Mouse (Mus musculus) stomach, postnatal 0 days (tissue): Measurements from ENCODE around the gene Lrrc45.
"Not testable (repeated sequence)": the region's sequence is repeated elsewhere in the genome, so short reads cannot be mapped to it uniquely, and the experiment has no call there.

Source experiments
- CTCF ChIP-seq: IDR thresholded peaks from 2 replicates; pipeline ENCODE4 v1.5.1; 2016; ENCODE audit warnings: antibody characterized with exemption, low read depth, mild to moderate bottlenecking, moderate library complexity
- EP300 ChIP-seq: optimal IDR thresholded peaks from 2 replicates; pipeline ENCODE3; 2016; ENCODE audit warnings: antibody characterized with exemption

DNA sequence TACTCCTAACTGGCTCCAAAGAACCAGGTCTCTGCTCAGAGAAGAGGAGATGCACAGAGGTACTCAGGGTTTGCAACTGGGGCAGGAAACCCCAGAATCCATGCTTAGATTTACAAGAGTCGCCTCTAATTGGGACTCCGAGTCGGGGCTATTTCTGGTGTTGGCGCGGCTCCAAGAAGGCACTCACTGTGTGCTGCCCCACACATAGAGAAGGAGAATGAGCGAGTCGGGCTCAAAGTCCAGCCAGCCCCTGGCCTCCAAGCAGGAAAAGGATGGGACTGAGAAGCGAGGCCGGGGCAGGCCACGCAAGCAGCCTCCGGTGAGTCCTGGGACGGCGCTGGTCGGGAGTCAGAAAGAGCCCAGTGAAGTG is 48.9 kb downstream of the Lrrc45 start, which contains the start of gene Hmga1b:
- TF ChIP-seq CTCF, EP300: not testable (repeated sequence)
